Mouse (Mus musculus) brown adipose tissue, adult 24 weeks (tissue): ENCODE measurements around the gene Ephb4. TPM values are rescaled to one million over a fixed set of nuclear protein-coding genes. Genes with fewer than 3 reads are reported as not detected.
A peak's percentile ranks its signal among the peaks of the same experiment; 100 is the strongest.

Experiments used
- H3K27ac ChIP-seq: fragments of 200-500 bp; replicated peaks from 2 replicates; pipeline ENCODE4 v1.5.1; 2012; ENCODE audit warnings: low read depth, mild to moderate bottlenecking, low read length
- H3K4me1 ChIP-seq: fragments of 200-500 bp; 2 replicates; pipeline ENCODE4 v1.6.1; 2012; ENCODE audit warnings: low read length, mixed read lengths; ENCODE audit not compliant: control insufficient read depth, insufficient read depth, insufficient read length
- H3K4me3 ChIP-seq: fragments of 200-500 bp; 2 replicates; pipeline ENCODE4 v1.5.1; 2012; ENCODE audit warnings: low read depth, mild to moderate bottlenecking, low read length, moderate library complexity; ENCODE audit not compliant: insufficient read depth
- polyA plus RNA-seq: library from polyadenylated mRNA; stranded (reverse); fragments of >200 nt; gene quantifications from 2 replicates; pipeline ENCODE4 v1.2.4, GENCODE M21; 2012; ENCODE audit not compliant: missing spikeins, insufficient read depth, insufficient read length

Ephb4 gene
- polyA plus RNA-seq, 1 experiment = 10.4 TPM

DNA sequence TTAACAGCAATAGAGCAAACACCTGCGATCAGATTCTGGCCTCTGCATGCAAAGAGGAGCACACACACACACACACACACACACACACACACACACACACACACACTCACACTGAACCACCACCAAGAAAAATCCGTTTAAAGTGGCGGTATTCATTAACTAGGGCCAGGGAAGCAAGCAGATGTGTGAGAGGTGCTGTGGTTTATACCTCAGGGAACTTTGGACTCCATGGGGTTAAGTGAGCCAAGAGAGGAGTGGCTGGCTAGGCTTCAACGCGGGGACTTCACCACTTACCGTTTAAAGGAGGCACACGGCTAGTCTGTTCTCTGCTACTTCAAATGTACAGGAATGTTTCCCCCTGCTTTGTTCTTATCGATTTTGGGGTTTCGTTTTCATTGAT lies 4.1 kb upstream of the Ephb4 start:
- Histone ChIP-seq H3K4me1 (peaks cover 2% of the 10 kb centered on the region; the same call in 1 of the 2 replicates), H3K27ac (no peak overlapping the region), H3K4me3 (no peak overlapping the region)

DNA sequence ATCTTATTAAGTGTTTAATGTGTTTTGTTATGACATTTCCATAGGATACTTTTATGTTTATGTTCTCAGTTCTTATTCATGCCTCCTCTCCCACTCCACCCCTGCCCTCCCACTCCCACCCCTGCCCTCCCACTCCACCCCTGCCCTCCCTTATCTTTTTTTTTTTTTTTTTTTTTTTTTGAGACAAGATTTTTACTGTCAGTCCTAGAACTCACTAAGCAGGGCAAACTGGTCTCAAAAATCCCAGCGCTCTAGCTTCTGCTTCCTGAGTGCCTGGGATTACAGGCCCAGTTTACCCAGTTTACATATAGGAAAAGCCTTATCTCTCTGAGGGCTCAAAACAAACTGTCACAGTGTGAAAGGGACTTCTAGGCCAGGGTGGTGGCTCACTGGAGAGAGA lies 3.5 kb upstream of the Ephb4 start:
- Histone ChIP-seq H3K27ac (no peak overlapping the region), H3K4me3 (no peak overlapping the region), H3K4me1 (peaks cover 2% of the 10 kb centered on the region; the same call in 1 of the 2 replicates)

DNA sequence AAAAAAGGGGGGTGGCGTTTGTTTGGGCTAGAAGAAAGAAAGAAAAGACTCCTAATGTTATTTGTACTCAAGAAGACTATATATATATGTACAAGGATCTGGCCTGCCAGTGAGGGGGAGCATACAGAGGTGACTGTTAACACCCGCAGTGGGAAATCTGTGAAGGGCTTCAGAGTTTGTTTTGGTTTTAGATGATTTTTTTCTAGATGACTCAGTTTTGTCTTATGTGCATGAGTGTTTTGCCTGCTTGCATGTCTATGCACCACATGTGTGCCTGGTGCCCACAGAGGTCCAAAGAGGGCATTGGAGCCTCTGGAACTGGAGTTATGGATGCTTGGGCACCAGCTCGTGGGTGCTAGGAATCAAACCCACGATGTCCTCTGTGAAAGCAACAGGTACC lies 2.9 kb upstream of the Ephb4 start:
- H3K4me1 ChIP-seq = peaks cover 2% of the 10 kb centered on the region; the same call in 1 of the 2 replicates
- no peak overlapping the region for H3K27ac ChIP-seq
- H3K4me3 ChIP-seq = no peak overlapping the region

DNA sequence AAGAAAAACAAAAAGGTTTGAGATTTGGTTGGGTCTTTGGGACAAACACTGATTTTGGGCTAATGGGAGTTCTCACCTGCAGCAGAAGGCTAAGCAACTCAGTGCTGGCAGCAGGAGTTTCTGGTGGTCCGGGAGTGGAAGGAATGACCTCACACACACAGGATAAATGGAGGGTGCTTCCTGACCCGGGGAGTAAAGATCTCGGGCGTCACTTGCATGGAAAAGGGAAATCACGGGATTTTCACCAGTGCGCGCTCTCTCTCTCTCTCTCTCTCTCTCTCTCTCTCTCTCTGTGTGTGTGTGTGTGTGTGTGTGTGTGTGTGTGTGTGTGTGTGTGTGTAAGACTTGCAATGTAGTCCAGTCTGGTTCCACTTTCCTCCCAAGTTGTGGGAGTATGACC lies 2.1 kb upstream of the Ephb4 start:
- peaks cover 2% of the 10 kb centered on the region; the same call in 1 of the 2 replicates for H3K4me1 ChIP-seq
- peak overlapping the region; percentile 71; the same call in 1 of the 2 replicates for H3K4me3 ChIP-seq
- peak overlapping the region; percentile 82 for H3K27ac ChIP-seq

DNA sequence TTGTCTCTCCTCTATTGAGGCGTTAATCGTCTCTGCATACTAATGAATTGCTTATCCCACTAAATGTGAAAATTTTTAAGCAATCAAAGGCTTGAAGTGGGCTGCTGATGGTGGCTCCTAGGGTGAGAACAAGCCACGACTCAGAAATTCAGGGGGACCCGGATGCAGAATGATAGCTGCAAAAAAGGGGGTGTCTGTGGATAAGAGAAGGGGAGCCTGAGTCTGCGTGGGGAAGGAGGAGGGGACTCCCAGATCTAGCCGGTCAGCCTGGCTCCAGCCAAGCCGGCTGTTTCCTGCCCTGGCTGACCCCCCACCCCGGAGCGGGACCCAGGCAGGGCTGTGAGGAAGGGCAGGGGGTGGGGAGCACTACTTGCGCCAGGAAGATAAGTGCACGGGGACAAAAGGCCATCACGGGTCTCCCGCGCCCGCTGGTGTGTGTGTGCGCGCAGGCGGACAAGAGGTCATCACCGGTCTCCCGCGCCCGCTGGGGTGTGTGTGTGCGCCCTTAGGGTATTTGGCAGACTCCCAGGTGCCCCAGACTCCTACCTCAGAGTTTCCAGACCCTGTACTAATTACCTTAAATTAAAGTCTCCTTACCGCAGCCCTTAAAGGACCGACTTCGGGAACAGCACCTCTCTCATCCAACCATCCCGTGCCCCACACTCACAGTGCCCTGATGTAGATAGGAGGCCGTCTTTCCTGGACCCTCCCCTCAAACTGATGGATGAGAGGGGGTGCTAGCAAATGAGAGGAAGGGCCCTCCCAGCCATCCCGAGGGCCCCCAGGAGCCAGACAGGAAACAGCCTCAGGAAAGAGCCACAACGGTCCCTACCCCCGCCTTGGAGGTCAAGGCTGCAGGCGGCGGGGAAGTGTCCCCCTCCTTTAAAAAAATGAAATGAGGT lies 1.2 kb upstream of the Ephb4 start:
- H3K4me1 ChIP-seq = peaks cover 2% of the 10 kb centered on the region; the same call in 1 of the 2 replicates
- H3K27ac ChIP-seq = peak overlapping the region; percentile 96
- peak overlapping the region; percentile 71 for H3K4me3 ChIP-seq

DNA sequence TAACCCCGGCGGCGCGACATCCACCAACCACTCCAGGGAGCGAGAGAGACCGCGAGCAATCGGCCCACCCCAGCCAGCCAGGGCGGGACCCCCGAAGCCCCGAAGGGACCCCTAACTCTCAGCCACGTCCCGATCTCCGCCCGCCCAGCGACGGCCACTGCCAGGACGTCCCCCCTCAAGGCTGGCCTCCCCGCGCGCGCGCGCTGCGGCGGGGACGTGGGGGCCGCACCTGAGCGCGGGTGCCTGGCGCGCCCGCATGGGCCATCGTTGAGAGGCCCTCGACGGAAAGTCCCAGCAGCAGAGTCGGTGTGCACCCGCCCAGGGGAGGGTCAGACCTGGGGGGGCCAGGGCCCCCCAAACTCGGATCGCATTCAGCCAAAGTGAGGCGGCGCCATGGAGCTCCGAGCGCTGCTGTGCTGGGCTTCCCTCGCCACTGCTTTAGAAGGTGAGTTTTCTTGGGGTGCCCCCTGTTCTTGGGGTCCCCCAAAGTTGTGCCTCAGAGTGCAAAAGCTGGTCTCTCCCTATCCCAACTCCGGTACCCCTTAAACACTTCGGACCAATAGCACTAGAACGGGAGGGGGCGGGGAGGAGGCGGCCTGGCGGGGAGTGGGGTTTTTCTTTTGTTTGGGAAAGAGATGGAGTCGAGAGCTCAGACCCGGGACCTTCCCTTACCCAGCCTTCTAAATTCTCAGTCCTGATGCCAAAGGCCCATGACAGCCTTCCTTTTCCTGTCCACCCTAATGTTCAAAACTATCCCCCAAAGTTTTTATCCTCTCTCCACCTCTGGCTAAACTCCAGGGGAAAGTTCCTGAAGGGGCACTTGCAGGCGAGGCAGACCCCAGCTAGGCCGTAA lies 522 bp downstream of the Ephb4 start:
- H3K4me3 ChIP-seq = peak overlapping the region; percentile 71
- H3K27ac ChIP-seq = peak overlapping the region; percentile 74
- peaks cover 7% of the 10 kb centered on the region; the same call in 1 of the 2 replicates for H3K4me1 ChIP-seq

DNA sequence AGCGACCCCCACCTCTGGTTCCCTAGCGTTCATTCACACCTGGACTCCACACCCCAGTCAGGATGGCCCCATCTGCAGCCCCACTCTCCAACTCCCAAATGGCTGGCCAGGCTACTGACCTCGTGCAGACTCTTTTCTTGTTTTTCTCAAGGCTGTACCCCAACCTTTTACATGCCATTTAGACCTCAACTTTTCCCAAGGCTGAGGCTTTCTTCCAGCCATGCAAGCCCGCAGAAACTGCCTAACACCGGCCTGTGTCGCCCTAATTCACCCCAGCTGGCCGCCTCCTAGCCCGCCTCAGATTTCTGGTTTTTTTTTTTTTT lies 1.1 kb downstream of the Ephb4 start:
- Histone ChIP-seq H3K4me3 (peak overlapping the region; percentile 71), H3K27ac (peak overlapping the region; percentile 74), H3K4me1 (peaks cover 5% of the 10 kb centered on the region; the same call in 1 of the 2 replicates)

DNA sequence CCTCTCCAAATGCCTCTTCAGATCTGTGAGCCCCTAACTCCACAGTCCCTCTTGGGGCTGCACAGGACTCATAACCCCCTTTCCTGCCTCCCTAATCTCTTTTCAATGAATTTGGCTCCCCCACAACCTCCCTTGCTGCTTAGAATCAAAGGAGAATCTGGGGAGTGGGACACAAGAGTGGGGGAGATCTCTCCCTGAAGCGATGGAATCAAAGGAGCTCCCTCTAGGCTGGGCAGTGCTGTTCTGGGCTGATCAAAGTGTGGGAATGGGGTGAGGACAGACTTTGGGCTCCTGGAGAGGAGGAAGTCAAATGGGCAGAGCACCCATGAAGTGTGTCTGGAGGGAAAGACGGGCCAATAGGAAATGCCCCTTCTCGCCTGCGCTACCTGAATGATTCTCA lies 1.5 kb downstream of the Ephb4 start:
- peaks cover 5% of the 10 kb centered on the region; the same call in 1 of the 2 replicates for H3K4me1 ChIP-seq
- H3K4me3 ChIP-seq = peak overlapping the region; percentile 71
- H3K27ac ChIP-seq = peak overlapping the region; percentile 74

DNA sequence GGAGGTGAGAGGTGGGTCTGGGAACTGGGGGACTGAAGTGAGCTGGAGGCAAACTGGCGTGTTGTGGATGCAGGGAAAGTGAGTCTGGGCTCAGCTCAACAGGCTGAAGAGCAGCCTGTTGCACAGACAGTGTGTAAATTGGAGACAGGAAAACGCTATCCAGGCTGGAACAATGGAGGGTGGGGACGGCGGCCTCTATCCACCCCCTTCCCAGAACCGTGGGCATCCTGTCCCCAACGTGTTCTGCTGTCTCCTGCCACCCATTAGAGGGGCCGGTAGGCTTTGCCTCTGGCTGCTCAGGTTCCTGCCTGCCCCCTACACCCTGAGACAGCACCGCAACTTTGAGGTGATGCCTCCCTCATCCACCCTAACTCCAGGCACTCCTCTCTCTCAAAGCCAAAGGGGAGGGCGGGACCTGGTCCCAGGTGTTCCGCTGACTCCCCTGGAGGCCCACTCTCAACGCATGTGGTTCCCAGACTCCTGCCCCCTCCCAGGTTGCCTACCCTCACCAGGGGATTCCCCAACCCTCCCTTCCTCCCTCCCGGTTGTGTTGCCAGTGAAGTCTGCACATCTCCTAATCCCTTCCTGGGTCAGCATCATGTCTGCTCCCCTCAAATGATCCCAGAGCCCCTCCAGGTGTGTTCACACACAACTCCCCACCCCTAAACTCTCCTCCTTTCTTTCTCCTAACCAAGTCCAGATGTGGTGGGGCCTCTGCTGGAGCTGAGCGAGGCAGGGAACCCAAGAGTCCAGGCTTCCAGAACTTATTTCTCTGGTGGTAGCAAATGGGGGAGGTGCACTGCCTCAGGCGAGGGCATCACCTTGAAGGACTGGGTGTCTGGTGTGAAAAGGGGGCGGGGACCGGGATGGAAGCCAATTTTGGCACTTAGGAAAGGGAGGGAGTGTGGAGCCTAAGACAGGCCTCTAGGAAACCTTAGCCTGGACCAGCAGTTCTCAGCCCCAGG lies 2.4 kb downstream of the Ephb4 start:
- Histone ChIP-seq H3K4me3 (peak overlapping the region; percentile 71), H3K4me1 (peaks cover 5% of the 10 kb centered on the region; the same call in 1 of the 2 replicates), H3K27ac (peak overlapping the region; percentile 83)

DNA sequence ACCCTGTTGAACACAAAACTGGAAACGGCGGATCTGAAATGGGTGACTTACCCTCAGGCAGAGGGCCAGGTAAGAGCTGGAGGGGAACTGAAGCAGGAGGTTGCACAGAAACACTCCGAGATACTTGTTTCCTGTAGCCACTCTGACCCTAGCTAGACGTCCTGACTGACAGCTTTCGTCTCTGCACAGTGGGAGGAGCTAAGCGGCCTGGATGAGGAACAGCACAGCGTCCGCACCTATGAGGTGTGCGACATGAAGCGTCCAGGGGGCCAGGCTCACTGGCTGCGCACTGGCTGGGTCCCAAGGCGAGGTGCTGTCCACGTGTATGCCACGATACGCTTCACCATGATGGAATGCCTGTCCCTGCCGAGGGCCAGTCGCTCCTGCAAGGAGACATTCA lies 4.2 kb downstream of the Ephb4 start:
- peak overlapping the region; percentile 17 for H3K4me3 ChIP-seq
- no peak overlapping the region for H3K27ac ChIP-seq
- H3K4me1 ChIP-seq = peaks cover 5% of the 10 kb centered on the region; the same call in 1 of the 2 replicates

DNA sequence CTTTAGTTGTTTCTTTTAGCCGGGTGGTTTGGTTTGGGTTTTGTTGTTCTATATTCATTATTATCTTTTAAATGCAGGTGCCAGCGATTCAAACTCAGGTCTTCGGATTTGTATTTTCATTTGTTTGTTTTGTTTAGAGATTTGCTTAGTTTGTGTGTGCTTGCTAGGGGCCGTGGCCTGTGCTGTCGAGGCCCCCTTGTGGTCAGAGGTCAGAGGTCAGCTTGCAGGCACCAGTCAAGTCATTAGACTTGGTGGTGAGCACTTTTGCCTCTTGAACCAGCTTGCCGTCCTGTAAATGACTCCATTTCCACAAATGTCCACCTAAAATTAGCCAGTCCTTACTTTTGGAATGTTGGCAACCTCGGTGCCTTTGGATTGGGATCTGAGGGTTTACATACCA lies 8.5 kb downstream of the Ephb4 start:
- Histone ChIP-seq H3K27ac (no peak overlapping the region), H3K4me1 (peaks cover 5% of the 10 kb centered on the region; the same call in 1 of the 2 replicates), H3K4me3 (no peak overlapping the region)

DNA sequence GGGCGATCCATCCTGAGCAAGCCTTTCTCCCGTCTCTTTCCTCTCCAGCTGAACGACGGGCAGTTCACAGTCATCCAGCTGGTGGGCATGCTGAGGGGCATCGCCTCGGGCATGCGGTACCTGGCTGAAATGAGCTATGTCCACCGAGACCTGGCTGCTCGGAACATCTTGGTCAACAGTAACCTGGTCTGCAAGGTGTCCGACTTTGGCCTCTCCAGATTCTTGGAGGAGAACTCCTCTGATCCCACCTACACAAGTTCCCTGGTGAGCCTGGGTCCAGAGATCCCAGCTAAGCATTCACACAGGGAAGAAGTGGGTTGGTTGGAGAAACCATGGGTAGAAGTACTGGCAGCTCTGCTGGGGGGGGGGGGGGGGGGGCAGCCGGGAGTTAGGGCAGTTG lies 19.8 kb downstream of the Ephb4 start:
- Histone ChIP-seq H3K4me1 (peaks cover 4% of the 10 kb centered on the region), H3K27ac (no peak overlapping the region), H3K4me3 (no peak overlapping the region)

DNA sequence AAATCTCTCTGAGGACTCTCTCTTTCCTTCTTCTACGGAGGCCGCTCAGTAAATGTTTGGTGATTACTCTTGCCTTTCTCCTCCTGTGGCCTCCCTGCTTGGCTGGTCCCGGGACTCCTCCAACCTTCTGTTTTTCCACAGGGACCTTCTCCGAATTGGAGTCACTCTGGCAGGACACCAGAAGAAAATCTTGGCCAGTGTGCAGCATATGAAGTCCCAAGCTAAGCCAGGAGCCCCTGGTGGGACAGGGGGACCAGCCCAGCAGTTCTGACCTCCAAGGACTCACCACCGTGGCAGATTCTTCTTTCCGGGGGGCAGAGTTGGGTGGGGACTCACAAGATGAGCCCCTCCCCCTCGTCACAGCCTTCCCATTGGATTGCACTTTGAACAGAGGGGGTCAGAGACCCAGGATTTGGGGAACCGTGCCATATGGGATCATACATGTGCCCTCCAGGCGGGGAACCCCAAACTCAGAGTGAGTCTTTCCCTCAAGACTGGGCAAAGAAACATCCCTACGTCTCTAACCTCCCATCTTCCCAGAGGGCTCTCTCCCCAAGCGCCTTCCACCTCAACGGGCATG lies 23.6 kb downstream of the Ephb4 start:
- H3K4me3 ChIP-seq = no peak overlapping the region
- H3K4me1 ChIP-seq = peaks cover 10% of the 10 kb centered on the region
- H3K27ac ChIP-seq = no peak overlapping the region

DNA sequence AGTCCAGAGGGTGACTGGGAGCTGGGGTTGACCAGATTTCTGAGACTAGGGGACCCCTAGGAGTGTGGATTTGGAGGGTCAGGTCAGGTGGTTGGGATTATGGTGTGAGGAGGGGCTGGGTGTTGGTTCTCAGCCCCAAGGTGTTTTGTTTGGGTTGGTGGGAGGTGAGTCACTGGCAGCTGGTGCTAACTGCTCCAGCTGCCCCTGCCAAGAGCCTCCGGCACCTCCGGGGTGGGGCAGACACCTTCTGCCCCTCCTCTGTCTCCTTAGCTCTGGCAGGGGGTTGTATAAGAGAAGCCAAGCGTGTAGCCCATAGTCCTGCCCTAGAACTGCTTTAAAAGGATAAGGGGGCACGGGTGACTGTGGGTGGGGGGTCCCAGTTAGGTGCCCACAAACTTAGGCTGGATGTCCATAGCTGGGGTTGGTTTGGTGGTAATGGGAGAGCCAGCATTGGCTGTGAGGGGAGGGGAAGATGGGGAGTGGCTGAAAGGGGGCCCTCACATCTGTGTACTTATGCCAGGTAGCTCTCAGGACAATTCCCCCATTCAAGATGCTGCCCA lies 24.7 kb downstream of the Ephb4 start:
- peaks cover 10% of the 10 kb centered on the region for H3K4me1 ChIP-seq

More for the DNA sequence above, 24.7 kb downstream of the Ephb4 start:
- no peak overlapping the region for H3K27ac ChIP-seq
- no peak overlapping the region for H3K4me3 ChIP-seq
